Mouse (Mus musculus) E14TG2a.4 (cell line): ENCODE measurements around the gene 3110009E18Rik.

Experiments used
- CTCF ChIP-seq: conservative IDR thresholded peaks from 2 replicates; pipeline ENCODE4 v1.5.1; 2014; ENCODE audit warnings: low read length
- NANOG ChIP-seq: IDR thresholded peaks from 2 replicates; pipeline ENCODE4 v1.6.1; 2014; ENCODE audit warnings: borderline replicate concordance, low read length, mixed read lengths
- POU5F1 ChIP-seq: IDR thresholded peaks from 2 replicates; pipeline ENCODE4 v1.6.1; 2014; ENCODE audit warnings: low read length, borderline replicate concordance

- TF ChIP-seq CTCF (no peak), NANOG (no peak), POU5F1 (no peak)
Measured at GRCm38 (mm10) chr1:120208502-120209230, 87.7 kb downstream of the 3110009E18Rik start.
